Mouse (Mus musculus) limb, embryonic 13.5 days (tissue): Measurements from ENCODE around the gene Pisd. TPM values are rescaled to one million over a fixed set of nuclear protein-coding genes. Genes with fewer than 3 reads are reported as not detected.
"Not testable (repeated sequence)": the region's sequence is repeated elsewhere in the genome, so short reads cannot be mapped to it uniquely, and the experiment has no call there.

Experiments
- ATAC-seq: fragments of 200-750 bp; cut with Nextera tagmentation; 2 replicates; pipeline ENCODE4 v1.8.0; 2017; ENCODE audit warnings: low read depth, moderate number of reproducible peaks, moderate TSS enrichment; ENCODE audit not compliant: low FRiP score
- H3K27ac ChIP-seq: fragments of 300-500 bp; sonication (generic); 2 replicates; pipeline ENCODE4 v1.5.1; 2015; ENCODE audit warnings: inconsistent platforms, mild to moderate bottlenecking, moderate library complexity
- H3K27me3 ChIP-seq: fragments of 300-500 bp; sonication (generic); 2 replicates; pipeline ENCODE4 v1.6.1; 2015; ENCODE audit warnings: mild to moderate bottlenecking, inconsistent platforms
- H3K36me3 ChIP-seq: fragments of 300-500 bp; sonication (generic); 2 replicates; pipeline ENCODE4 v1.6.1; 2015; ENCODE audit warnings: inconsistent platforms, mild to moderate bottlenecking, moderate library complexity
- H3K4me1 ChIP-seq: fragments of 300-500 bp; sonication (generic); 2 replicates; pipeline ENCODE4 v1.6.1; 2015; ENCODE audit warnings: inconsistent platforms
- H3K4me2 ChIP-seq: fragments of 300-500 bp; sonication (generic); replicated peaks from 2 replicates; pipeline ENCODE4 v1.6.1; 2015; ENCODE audit warnings: inconsistent platforms, mild to moderate bottlenecking, moderate library complexity
- H3K4me3 ChIP-seq: fragments of 300-500 bp; sonication (generic); 2 replicates; pipeline ENCODE4 v1.5.1; 2015; ENCODE audit warnings: moderate library complexity, mild to moderate bottlenecking, inconsistent platforms
- H3K9ac ChIP-seq: fragments of 300-500 bp; sonication (generic); 2 replicates; pipeline ENCODE4 v1.6.1; 2015; ENCODE audit warnings: mild to moderate bottlenecking, inconsistent platforms
- H3K9me3 ChIP-seq: fragments of 300-500 bp; sonication (generic); 2 replicates; pipeline ENCODE4 v1.6.1; 2016; ENCODE audit warnings: inconsistent platforms
- WGBS: fragments of 180-500 bp; shearing (Covaris S2); methylation state at CpG from one replicate; pipeline ENCODE4 v1.1.7; 2015; 5-methylcytosine and 5-hydroxymethylcytosine counted together
- polyA plus RNA-seq: library from polyadenylated mRNA; unstranded; fragments of >200 nt; fragmentation: Nextera tagmentation; extraction: Ambion mirVana; gene quantifications from 2 replicates; pipeline ENCODE4 v1.2.1, GENCODE M21; 2015

Gene Pisd
- polyA plus RNA-seq, 1 experiment from 2014 or later: 54.4 TPM

DNA sequence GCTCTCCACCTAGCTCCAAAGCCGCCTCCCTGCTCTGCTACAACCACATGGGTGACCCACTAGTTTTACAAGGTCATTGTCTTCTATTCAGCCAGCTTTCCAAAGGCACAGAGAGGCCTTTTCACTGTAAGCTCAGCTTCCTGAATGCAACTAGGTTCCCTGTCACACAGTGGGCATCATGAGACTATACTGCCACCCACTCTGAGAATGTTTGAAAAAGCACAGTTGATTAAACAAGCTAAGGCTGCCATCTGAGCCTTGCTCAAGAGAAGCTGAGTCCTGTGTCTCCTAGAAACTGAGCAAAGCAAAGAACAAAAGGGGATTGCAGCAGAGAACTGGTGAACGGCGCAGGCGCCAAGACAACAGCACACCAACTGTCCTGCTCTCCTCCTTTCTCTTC is 44.1 kb downstream of the Pisd start:
- H3K4me2 ChIP-seq, ATAC-seq, H3K4me1 ChIP-seq, H3K27ac ChIP-seq, H3K36me3 ChIP-seq, H3K9ac ChIP-seq, H3K4me3 ChIP-seq, H3K9me3 ChIP-seq, H3K27me3 ChIP-seq: not testable (repeated sequence)
- WGBS: 93% methylated on average over 4 of the region's 4 CpGs

DNA sequence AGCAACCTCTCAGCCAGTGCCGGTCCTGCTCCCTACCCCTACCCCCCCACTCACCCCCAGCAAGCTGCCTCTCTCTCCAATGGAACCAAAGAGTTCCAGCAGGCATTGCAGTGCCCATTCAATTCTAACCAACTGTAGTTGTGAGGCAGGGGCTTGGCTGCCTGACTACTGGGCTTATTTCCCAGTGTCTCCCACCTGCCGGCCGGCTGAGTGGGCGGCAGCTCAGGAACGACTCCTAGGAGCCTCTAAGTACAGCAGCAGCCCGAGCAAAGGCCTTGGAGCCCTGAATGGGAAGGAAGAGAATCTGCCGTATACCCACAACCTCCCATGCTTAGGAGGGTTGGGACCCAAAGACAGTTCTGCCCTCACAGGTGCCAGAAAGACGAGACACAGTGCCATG is 44.6 kb downstream of the Pisd start:
- H3K4me1 ChIP-seq, ATAC-seq, H3K9me3 ChIP-seq, H3K4me2 ChIP-seq, H3K4me3 ChIP-seq, H3K36me3 ChIP-seq, H3K27me3 ChIP-seq, H3K27ac ChIP-seq, H3K9ac ChIP-seq: not testable (repeated sequence)
- WGBS: 89% methylated on average over 8 of the region's 8 CpGs

DNA sequence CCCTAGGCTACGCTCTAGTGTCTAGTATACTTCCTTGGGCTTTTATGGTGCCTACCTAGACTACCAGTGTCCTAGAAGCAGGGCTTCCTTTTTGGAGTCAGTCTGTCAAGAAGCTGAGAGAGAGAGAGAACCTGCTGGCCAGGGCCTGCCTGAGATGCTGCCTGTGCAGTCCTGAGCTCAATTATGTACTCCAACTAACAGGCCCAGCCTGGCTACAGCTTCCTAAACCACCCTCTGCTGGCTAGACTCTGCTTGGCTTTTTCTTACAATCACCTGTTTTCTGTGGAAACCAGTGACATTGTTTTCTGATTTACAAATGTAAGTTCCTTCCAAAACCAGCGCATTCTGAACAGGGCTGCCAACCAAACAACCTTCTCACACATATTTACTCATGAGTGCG is 45.3 kb downstream of the Pisd start:
- Histone ChIP-seq H3K27ac (no peak overlapping the region), H3K27me3 (no peaks in the 10 kb centered on the region), H3K4me1 (no peaks in the 10 kb centered on the region), H3K4me2 (no peak overlapping the region), H3K9ac (no peak overlapping the region), H3K36me3 (peaks cover 11% of the 10 kb centered on the region), H3K4me3 (no peak overlapping the region), H3K9me3 (no peaks in the 10 kb centered on the region)
- 96% methylated on average over 3 of the region's 3 CpGs for WGBS
- no peak for ATAC-seq

DNA sequence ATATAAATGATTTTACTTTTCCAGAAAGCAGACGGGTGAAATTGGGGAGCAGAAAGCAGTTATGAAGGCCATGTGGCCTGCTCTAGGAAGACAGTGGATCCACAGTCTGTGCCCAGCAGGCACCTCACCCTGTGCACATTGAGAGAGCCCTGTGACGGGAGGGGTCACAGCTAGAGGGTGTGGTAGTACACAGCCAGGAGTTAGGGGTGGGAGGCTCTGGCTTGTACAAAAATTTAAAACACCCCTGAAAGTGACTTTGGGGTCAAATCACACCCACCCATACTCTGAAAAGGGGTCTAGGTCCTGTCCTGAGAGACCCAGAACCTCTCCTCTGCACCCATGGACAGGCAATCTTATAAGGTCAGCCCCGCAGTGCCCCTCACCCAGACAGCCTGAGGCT is 48.7 kb downstream of the Pisd start:
- not testable (repeated sequence) for H3K27me3 ChIP-seq, H3K4me2 ChIP-seq, H3K4me3 ChIP-seq, H3K4me1 ChIP-seq, H3K27ac ChIP-seq, H3K9ac ChIP-seq, H3K9me3 ChIP-seq
- peaks cover 22% of the 10 kb centered on the region for H3K36me3 ChIP-seq
- WGBS: 91% methylated on average over 3 of the region's 3 CpGs
- ATAC-seq: peak; percentile 52; the same call in 1 of the 2 replicates

DNA sequence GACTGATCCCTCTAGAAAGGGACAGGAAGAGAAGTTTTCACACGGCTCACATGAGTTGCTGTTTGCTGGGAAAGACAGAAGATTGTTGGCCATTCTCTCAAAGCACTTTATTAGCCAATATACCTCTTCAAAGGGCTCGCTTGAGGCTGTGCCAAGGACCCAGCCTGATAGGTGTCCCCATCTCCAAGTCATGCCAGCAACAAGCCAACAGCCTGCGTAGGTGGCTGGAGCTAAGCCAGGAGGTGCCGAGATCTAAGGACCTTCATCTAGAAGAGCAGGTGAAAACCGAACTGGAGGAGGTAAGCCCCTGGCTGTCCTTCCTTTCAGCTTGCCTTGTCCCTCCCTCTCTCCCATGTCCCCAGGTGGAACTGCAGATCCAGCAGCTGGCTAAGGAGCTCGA is 49.7 kb downstream of the Pisd start:
- 89% methylated on average over 6 of the region's 6 CpGs for WGBS

DNA sequence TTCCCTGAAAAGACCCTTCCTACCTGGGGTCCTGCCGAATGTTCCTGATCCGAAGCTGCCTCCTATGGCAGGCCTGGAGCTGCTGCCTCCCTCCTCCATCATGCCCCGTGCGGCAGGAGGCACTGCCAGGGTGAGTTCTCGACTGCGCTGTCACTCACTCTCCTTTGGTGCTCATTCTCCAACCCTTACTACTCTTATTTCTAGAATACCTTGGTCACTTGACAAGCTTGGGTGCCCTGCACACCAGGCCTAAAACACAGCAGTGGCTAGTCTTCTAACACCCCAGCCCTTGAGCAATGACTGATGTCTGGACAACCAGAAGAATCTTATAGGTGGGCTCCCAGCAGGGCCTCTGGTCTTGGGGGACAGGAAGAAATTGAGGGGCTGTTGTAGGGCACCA is 51.6 kb downstream of the Pisd start:
- H3K9me3 ChIP-seq, H3K9ac ChIP-seq, H3K4me3 ChIP-seq, H3K4me1 ChIP-seq, H3K27ac ChIP-seq, H3K27me3 ChIP-seq, H3K4me2 ChIP-seq: not testable (repeated sequence)
- peak; percentile 52; the same call in 1 of the 2 replicates for ATAC-seq
- WGBS: 92% methylated on average over 6 of the region's 6 CpGs
- peaks cover 22% of the 10 kb centered on the region for H3K36me3 ChIP-seq

More for the DNA sequence above, 49.7 kb downstream of the Pisd start:
- H3K9ac ChIP-seq: no peak overlapping the region
- peaks cover 3% of the 10 kb centered on the region for H3K9me3 ChIP-seq
- ATAC-seq: no peak
- no peak overlapping the region for H3K27ac ChIP-seq
- H3K36me3 ChIP-seq: peaks cover 22% of the 10 kb centered on the region
- H3K4me3 ChIP-seq: no peak overlapping the region
- H3K4me1 ChIP-seq: no peaks in the 10 kb centered on the region
- H3K27me3 ChIP-seq: no peaks in the 10 kb centered on the region
- H3K4me2 ChIP-seq: no peak overlapping the region

DNA sequence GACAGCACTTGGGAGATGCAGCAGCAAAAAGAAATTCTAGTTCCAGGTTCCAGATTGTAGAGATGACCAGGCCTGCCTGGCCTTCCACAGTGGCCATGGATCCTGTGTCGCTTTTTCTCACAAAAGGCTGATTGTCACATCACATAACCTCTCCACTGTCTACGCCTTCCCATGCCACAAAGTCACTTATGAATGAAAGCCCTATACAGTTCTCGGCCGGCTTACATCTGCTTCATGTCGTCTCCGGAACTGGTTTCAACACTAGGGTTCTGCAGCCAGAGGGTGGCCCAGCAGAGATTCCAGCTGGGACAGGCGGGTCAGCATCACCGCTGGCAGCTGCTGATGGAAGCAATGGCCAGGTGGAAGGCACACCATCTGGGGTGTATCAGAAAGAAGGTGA is 56.6 kb downstream of the Pisd start:
- 85% methylated on average over 8 of the region's 8 CpGs for WGBS
- Histone ChIP-seq H3K9me3 (peaks cover 2% of the 10 kb centered on the region; the same call in 1 of the 2 replicates), H3K4me3 (no peak overlapping the region), H3K4me2 (no peak overlapping the region), H3K4me1 (no peaks in the 10 kb centered on the region), H3K9ac (no peak overlapping the region), H3K27me3 (no peaks in the 10 kb centered on the region), H3K27ac (no peak overlapping the region), H3K36me3 (peaks cover 7% of the 10 kb centered on the region)
- ATAC-seq: 0 out of 2 replicates have a peak, but pooled peaks have one; percentile 24

DNA sequence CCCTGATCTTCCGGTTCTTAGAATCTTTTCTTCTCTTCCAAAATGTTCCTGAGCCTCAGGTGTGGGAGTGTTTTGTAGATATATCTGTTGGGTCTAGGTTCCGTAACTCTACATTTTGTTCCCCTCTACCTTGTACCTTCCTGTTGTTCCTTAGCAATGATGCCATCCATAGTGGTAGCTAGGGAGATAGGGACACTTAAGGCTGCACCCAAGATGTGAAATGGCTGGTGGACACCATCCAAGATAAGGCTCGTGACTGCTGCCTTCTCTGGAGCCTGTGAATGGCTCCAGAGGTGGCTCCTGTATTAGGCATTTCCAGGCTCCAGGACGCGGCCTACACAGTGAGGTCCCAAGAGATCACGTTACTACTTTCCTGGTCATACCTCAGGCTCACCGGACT is 57.1 kb downstream of the Pisd start:
- ATAC-seq: no peak
- Histone ChIP-seq H3K4me1 (no peaks in the 10 kb centered on the region), H3K4me3 (no peak overlapping the region), H3K9ac (no peak overlapping the region), H3K36me3 (peaks cover 1% of the 10 kb centered on the region; the same call in 1 of the 2 replicates), H3K27ac (no peak overlapping the region), H3K9me3 (peaks cover 2% of the 10 kb centered on the region; the same call in 1 of the 2 replicates), H3K27me3 (no peaks in the 10 kb centered on the region), H3K4me2 (no peak overlapping the region)
- WGBS: 75% methylated on average over 7 of the region's 7 CpGs

DNA sequence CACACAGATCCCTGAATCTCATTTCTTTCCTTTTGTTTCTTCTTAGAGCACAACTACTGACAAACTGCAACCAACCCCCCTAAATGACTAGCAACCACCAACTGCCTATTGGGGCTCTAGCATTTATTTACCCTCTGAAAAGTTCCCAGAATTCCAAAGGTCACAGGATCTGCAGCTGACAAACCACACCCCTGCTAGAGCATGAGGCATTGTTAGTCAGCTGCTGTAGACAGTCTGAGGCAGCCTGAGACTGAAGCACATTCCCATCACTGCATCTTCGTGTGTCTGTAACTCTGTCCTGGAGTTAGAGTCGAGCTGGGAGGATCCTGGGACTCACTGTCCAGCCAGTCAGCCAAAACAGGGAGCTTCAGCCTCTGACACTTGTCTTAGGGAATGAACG is 60.0 kb downstream of the Pisd start:
- H3K36me3 ChIP-seq, H3K9me3 ChIP-seq, H3K9ac ChIP-seq, H3K4me2 ChIP-seq, ATAC-seq, H3K27ac ChIP-seq, H3K27me3 ChIP-seq, H3K4me1 ChIP-seq, H3K4me3 ChIP-seq: not testable (repeated sequence)
- WGBS: 72% methylated on average over 3 of the region's 3 CpGs

DNA sequence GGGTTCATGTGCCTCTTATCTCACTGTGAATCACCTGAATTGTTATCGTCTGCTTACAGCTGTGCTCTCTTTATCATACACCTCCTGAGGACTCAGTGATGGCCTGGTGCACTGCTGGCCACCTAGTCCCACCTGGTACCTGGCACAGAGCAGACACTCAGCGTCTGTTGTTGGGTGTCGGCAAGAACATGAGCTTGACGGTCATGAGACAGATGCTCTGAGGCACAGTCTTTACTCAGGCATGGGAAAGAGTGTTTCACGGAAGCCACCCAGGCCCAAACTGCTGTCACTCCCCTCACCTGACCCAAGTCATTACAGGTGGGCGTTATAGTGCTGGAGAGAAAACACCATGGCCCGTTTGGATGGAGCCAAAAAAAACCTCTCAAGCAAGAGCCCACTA is 61.5 kb downstream of the Pisd start:
- no peak overlapping the region for H3K9ac ChIP-seq
- no peak for ATAC-seq
- H3K4me1 ChIP-seq: peaks cover 10% of the 10 kb centered on the region; the same call in 1 of the 2 replicates
- peaks cover 2% of the 10 kb centered on the region; the same call in 1 of the 2 replicates for H3K9me3 ChIP-seq
- WGBS: 79% methylated on average over 7 of the region's 7 CpGs
- H3K27ac ChIP-seq: no peak overlapping the region
- H3K27me3 ChIP-seq: no peaks in the 10 kb centered on the region
- H3K4me3 ChIP-seq: no peak overlapping the region
- H3K4me2 ChIP-seq: no peak overlapping the region
- H3K36me3 ChIP-seq: no peaks in the 10 kb centered on the region

DNA sequence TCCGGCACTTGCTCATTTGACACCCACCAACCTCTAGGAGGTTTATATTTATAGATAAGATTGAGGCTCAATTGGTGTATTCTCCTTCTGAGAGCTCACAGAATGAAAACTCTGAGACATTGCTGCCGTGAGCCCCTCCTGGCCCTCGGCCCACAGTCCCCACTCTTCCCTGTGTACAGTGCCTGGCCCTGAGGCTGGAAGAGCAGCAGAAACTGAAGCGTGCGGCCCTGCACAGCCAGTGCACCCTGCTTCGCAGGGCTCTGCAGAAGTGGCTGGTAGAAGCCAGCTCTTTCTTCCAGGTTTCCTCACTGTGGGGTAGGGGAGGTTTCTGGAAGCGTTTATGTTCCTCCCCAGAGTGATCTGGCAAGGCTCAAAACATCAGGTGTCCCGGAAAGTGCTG is 62.7 kb downstream of the Pisd start:
- 69% methylated on average over 8 of the region's 8 CpGs for WGBS

DNA sequence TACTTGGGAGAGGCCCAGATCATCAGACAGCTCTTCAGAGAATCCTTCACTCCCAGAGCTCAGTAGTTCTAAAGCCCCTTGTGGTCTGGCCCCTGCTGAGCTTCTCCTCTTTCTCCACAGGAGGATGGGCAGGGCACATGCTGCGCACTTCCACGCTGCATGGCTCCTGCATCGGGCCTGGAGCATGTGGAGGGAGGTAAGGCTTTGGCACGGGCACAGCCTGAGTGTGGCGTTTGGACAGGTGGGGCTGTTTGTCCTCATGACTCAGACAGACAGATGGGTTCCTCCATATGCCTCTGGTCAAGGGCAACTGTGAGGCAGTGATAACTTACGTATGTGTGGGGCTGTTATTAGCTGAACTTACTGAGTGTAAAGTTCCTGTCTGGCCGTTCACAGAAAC is 63.2 kb downstream of the Pisd start:
- WGBS: 78% methylated on average over 7 of the region's 7 CpGs
- Histone ChIP-seq H3K27ac (no peak overlapping the region), H3K36me3 (no peaks in the 10 kb centered on the region), H3K4me3 (no peak overlapping the region), H3K4me2 (no peak overlapping the region), H3K4me1 (peaks cover 10% of the 10 kb centered on the region; the same call in 1 of the 2 replicates), H3K27me3 (no peaks in the 10 kb centered on the region), H3K9ac (no peak overlapping the region), H3K9me3 (peaks cover 2% of the 10 kb centered on the region; the same call in 1 of the 2 replicates)
- no peak for ATAC-seq

More for the DNA sequence above, 62.7 kb downstream of the Pisd start:
- H3K27me3 ChIP-seq, H3K4me1 ChIP-seq, H3K4me3 ChIP-seq, H3K9ac ChIP-seq, H3K36me3 ChIP-seq, ATAC-seq, H3K4me2 ChIP-seq, H3K9me3 ChIP-seq, H3K27ac ChIP-seq: not testable (repeated sequence)

DNA sequence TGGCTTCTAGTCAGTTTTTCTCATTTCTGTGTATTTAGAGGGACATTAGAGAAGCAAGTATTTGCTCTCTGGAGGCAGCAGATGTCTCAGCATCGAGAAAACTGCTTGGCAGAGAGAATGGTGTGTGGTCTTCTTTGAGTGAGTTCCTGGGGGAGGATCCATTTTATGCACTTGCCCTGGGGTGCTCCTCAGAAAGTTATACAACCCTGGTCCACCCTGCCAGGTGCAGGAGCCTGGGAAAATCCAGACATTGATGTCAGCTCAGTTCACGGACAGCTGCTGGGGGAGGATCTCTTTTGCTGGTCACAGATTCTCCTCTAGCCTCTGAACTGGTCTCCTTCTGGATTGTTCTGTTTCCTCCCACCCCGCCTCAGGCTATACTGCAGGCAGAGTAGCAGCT is 64.1 kb downstream of the Pisd start:
- 58% methylated on average over 3 of the region's 3 CpGs for WGBS
- H3K27me3 ChIP-seq: no peaks in the 10 kb centered on the region
- H3K4me1 ChIP-seq: peaks cover 10% of the 10 kb centered on the region; the same call in 1 of the 2 replicates
- no peak overlapping the region for H3K9ac ChIP-seq
- H3K36me3 ChIP-seq: no peaks in the 10 kb centered on the region
- H3K4me3 ChIP-seq: no peak overlapping the region
- no peak for ATAC-seq
- H3K27ac ChIP-seq: no peak overlapping the region; the same call in 1 of the 2 replicates
- peaks cover 2% of the 10 kb centered on the region; the same call in 1 of the 2 replicates for H3K9me3 ChIP-seq
- H3K4me2 ChIP-seq: no peak overlapping the region
